Comparison of ENCODE assay signal across 10 mouse cellular contexts in the genomic region with DNA sequence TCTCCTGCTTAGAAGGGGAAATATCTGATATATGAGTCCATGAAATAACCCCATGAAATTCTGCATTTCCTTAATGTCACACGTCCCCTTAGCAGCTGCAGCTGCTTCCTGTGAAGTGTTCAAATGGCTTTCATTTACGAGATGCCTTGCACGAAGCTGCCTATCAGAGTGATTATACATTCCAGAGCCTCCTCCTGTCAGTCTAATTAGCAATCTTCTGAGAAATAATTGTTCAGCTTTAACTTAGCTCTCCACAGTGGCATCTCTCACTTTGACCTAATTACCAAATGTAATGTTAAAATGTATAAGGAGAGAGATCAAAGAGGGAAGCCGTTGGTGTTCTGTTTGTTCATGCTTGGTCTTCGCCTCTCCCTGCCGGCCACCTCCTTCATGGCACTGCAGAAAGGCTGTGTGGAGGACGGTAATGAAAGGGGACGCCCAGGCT.
A peak's percentile ranks its signal among the peaks of the same experiment; 100 is the strongest.
DNase-seq lines count a peak whose midpoint lies in the region; ATAC-seq lines count a peak whose summit lies in the region.
"Had no signal": no experiment of that assay in that cellular context is flagged by ENCODE, and none has a peak within 500 bp of the region (broad histone marks: within the 10 kb centered on the region; RNA-seq: fewer than 3 reads in every experiment).

No protein-coding gene starts in this region.

- H3K4me1 ChIP-seq in hindbrain, embryonic 12.5 days, result peaks cover 42% of the 10 kb centered on the region
- peaks cover 31% of the 10 kb centered on the region for H3K4me1 ChIP-seq in midbrain, embryonic 14.5 days (ENCODE audit: control insufficient read depth, insufficient read depth, low read length)

- no peak for DNase-seq in frontal cortex, postnatal 10 days (ENCODE audit: low spot score in 2 of 2)
- DNase-seq in embryo, embryonic 11 days, result peak; percentile 46
- DNase-seq in midbrain, embryonic 14.5 days, result peak; percentile 63
- no peak for DNase-seq in testis, postnatal 10 days (ENCODE audit: low spot score)
- DNase-seq in spleen, postnatal 14 days (ENCODE audit: low spot score in 2 of 2), result no peak
- no peak for DNase-seq in adrenal gland, adult (ENCODE audit: inconsistent age in 2 of 2, low spot score in 1 of 2)
- DNase-seq: cerebellum, postnatal 10 days had no signal

- H3K27ac ChIP-seq in hindbrain, embryonic 12.5 days, result peak overlapping the region; percentile 72
- H3K27ac ChIP-seq in midbrain, embryonic 14.5 days (replicated peaks; ENCODE audit: low read depth, low read length), result peak overlapping the region; percentile 76
- H3K27ac ChIP-seq: heart, embryonic 13.5 days had no signal

- H3K4me3 ChIP-seq in hindbrain, embryonic 12.5 days, result no peak overlapping the region
- no peak overlapping the region for H3K4me3 ChIP-seq in midbrain, embryonic 14.5 days (replicated peaks; ENCODE audit: low read depth, low read length)
- H3K4me3 ChIP-seq: heart, embryonic 13.5 days had no signal

- H3K9me3 ChIP-seq in hindbrain, embryonic 12.5 days (replicated peaks), result no peaks in the 10 kb centered on the region
- no peaks in the 10 kb centered on the region for H3K9me3 ChIP-seq in midbrain, embryonic 14.5 days (ENCODE audit: control insufficient read depth, low read length)

- peak overlapping the region; percentile 11; the same call in 1 of the 2 replicates for H3K4me2 ChIP-seq in hindbrain, embryonic 12.5 days (replicated peaks)
- peak overlapping the region; percentile 19 for H3K4me2 ChIP-seq in midbrain, embryonic 14.5 days (ENCODE audit: low read length)
- H3K4me2 ChIP-seq: heart, embryonic 13.5 days had no signal

- peak overlapping the region; percentile 42 for H3K9ac ChIP-seq in hindbrain, embryonic 12.5 days
- H3K9ac ChIP-seq in midbrain, embryonic 14.5 days (replicated peaks; ENCODE audit: low read length), result peak overlapping the region; percentile 34
- H3K9ac ChIP-seq: heart, embryonic 13.5 days had no signal

- WGBS in hindbrain, embryonic 12.5 days, result 23% methylated on average over 8 of the region's 8 CpGs
- 8% methylated on average over 8 of the region's 8 CpGs for WGBS in midbrain, embryonic 14.5 days

- ATAC-seq in frontal cortex, adult (ENCODE audit: low TSS enrichment), result 0 out of 2 replicates have a peak, but pooled peaks have one; percentile 11
- peak; percentile 57 for ATAC-seq in hindbrain, embryonic 12.5 days (ENCODE audit: low FRiP score)
- 0 out of 2 replicates have a peak, but pooled peaks have one; percentile 27 for ATAC-seq in midbrain, embryonic 14.5 days (ENCODE audit: low FRiP score, low TSS enrichment)

- H3K27me3 ChIP-seq in hindbrain, embryonic 12.5 days, result no peaks in the 10 kb centered on the region
- no peaks in the 10 kb centered on the region for H3K27me3 ChIP-seq in midbrain, embryonic 14.5 days (ENCODE audit: control insufficient read depth, insufficient read depth, low read length)
- H3K27me3 ChIP-seq: heart, embryonic 13.5 days had no signal

- H3K36me3 ChIP-seq in hindbrain, embryonic 12.5 days, result peaks cover 6% of the 10 kb centered on the region; the same call in 1 of the 2 replicates
- no peaks in the 10 kb centered on the region for H3K36me3 ChIP-seq in midbrain, embryonic 14.5 days (ENCODE audit: control insufficient read depth, insufficient read depth, low read length)

Comparison
In these comparisons a context has a peak if more than half of its experiments do, and no peak if none do; other contexts are left out.
1. DNase-seq: peak in embryo, embryonic 11 days (single experiment) and midbrain, embryonic 14.5 days (single experiment); none in frontal cortex, postnatal 10 days (0 of 2), testis, postnatal 10 days (single experiment), spleen, postnatal 14 days (0 of 2) and adrenal gland, adult (0 of 2).
2. Peak in every context shown above with its lines, with median percentiles within 50 percentile points of each other: ATAC-seq.